Mouse (Mus musculus) stomach, postnatal 0 days (tissue): Measurements from ENCODE around the gene Gm11213.

ENCODE experiments used
- CTCF ChIP-seq: IDR thresholded peaks from 2 replicates; pipeline ENCODE4 v1.5.1; 2016; ENCODE audit warnings: antibody characterized with exemption, low read depth, mild to moderate bottlenecking, moderate library complexity
- EP300 ChIP-seq: optimal IDR thresholded peaks from 2 replicates; pipeline ENCODE3; 2016; ENCODE audit warnings: antibody characterized with exemption

- no peak for TF ChIP-seq CTCF
- no peak for TF ChIP-seq EP300
Observed at GRCm38 (mm10) chr4:63601263-63601662, 3.8 kb downstream of the Gm11213 start.
